Mouse (Mus musculus): ENCODE data around the gene Etv5.
"Not testable (repeated sequence)": the region's sequence is repeated elsewhere in the genome, so short reads cannot be mapped to it uniquely, and the experiment has no call there.

Etv5 gene

DNA sequence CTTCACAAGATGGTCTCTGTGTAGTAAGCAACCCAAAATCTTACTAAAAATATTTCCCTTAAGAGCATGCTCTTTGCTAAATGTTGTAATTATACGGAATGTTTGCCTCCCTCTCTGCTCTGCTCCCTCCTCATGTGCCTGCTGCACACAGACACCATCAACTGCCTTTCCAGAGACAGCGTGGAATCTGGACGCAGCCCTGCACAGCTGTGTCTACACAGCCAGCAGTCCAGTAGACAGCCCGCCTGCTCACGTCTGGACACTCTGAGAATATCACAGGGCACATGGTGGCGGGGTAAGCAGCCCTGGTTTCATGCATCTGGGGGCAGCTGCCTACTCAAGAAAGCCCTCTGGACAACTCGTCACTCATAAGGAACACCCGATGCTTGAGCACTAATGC, 43.1 kb downstream of the Etv5 start:
- no peak for DNase-seq (ENCODE audit: low spot score)

DNA sequence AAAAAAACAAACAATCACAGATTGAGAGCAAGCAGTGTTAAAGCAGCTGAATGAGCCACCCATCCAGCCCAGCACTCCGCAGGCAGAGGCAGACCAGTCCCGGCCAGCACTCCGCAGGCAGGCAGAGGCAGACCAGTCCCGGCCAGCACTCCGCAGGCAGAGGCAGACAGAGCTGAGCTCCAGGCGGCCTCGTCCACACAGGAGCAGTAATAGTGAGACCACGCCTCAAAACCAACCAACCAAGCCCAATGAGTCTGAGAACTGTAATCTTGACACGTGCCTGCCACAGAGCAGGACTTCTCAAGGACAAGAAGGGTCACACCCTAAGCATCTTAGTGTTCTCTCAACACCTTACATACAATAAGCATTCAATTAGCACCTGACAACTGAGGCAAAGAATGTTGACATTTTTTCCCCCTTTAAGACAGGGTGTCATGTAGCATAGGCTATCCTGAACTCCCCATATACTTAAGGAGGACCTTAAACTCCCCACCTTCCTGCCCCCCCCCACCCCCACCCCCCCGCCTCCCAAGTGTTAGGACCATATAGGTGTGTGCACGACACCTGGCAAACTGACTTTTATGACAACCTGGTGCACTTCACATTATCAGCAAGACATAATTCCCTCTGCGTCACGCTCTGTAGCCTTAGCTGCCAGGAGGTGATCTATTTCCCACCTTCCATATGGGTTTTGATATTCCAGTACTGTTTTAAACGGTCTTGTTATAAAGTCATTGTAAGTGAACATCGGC, 44.2 kb downstream of the Etv5 start:
- DNase-seq (ENCODE audit: low spot score), result no peak

DNA sequence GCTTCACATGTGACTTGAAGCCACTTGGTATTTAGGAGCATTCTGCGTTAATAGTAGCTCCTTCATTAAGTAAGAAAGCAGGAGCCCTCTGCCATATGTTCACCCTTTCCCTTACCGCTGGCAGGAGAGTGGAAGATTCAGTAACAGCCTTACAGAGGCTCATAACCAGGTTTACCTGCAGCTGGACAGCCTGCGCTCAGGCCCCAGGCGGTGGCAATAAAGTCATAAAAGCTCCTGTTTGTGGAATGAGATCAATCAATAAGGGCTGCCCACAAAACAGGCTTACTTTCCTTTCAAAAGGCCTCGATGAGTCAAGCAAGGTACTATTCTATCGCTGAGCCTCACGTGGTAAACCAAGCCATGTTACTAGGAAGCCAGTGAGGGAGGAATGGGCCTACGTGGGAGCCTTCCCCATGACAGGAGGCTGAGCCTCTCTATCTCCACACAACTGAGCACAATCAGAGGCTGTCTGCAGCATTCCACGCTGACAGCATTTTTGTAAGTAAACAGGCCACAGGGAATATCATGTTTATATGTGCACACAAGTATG, 49.1 kb downstream of the Etv5 start:
- no peak for DNase-seq (ENCODE audit: low spot score)

DNA sequence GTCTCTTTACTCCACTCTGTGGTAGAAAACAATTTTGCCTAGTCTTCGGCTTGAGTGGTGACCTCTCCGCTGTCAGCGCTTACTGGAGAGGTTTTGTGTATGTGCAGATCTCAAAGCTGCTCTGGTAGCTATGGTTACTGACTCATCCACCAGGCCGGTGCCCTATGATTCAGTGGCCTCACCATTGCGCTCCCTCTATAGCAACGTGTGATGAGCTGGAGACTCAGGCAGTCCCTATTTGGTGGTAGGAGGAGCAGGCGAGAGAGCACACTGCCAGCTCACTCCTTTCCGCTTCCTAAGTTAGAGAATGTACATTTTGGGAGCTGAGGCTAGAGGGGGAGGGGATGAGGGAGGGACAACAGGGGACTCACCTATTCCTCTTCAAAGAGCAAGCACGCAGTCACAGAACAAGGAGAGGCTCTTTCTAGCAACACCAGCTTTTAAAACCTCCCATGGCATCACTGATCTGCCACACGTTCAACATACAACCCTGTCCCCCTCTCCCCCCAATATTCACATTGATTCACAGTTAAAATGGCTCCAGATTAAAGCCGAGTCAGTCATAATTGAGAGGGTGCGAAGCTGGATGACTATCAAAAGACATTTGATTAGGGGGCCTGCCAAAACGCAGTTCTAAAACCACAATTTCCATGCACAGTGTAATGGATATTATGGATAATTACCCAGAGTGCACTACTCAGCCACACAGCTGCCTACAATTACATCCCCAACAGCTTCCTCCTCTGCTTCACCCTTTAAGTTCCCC, 50.2 kb downstream of the Etv5 start:
- peak; percentile 38 for DNase-seq (ENCODE audit: low spot score)

DNA sequence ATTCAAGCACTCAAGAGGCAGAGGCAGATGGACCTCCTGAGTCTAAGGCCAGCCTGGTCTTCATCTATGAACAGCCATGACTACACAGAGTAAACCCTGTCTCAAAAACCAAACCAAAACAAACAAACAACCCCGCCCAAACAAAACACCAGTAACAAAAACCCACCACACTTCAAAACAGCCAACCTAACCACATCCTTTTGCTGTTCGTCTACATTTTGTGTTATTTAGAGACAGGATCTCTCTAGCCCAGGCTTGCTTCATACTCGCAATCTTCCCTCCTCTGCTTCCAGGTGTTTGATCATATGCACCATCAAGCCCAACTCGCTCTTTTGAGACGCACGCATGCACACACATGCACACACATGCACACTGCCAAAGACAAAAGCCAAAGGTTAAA, 51.8 kb downstream of the Etv5 start:
- no peak for DNase-seq (ENCODE audit: low spot score)

DNA sequence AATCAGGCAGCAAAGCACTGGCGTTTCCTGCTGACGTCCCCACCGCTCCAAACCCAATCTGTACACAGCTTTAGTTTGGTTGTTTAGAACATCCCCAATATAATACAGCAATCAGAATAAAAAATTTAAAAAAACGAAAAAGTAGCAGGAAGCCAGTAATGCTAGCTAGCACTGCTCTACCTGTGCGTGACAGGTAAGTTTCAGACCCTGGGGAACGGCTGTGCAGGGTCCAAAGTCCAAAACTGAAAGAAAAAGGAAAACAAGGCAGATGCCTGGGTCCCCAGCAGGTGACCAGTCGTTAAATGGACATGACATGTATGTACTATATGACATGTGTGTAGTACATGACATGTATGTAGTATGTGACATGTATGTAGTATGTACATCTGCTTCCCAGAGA, 57.5 kb downstream of the Etv5 start:
- DNase-seq (ENCODE audit: low spot score), result not testable (repeated sequence)

DNA sequence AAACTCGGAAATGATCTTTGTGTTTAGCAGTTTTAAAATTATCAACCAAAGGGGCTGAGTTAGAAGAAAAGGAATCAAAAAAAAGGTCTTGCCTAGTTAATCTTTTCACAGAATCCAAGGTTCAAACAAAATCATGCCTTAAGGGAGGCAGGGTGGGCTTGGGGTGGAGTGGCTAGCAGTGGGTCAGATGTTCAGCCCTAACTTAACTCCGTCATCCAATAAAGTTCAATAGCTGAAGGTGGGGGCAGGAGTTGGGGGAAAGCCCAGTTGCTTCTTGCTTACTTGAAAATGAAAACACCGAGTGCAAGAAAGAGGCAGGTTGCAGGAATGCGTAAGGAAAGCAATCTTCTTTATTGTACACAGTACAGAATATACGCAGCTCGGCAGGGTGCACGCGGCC, 58.5 kb downstream of the Etv5 start:
- DNase-seq (ENCODE audit: low spot score), result no peak

DNA sequence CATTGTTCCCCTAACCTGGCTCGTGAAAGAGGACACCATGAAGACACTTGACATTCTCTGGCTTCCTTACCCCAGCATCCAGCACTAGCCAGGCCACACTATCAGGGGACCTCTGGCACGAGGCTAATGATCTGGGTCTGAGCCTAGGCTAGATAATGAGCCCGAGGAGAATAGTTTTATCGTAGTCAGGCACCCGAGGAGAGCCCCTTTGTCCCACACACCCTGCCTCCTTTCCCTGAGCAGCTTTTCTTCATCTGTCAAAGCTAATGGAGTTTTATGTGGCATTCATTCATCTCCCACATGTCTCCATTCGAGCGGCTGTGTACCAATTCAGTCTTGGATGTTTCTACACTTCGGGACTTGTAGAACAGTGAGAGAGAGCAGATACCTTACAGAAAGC, 59.5 kb downstream of the Etv5 start:
- DNase-seq (ENCODE audit: low spot score), result no peak

DNA sequence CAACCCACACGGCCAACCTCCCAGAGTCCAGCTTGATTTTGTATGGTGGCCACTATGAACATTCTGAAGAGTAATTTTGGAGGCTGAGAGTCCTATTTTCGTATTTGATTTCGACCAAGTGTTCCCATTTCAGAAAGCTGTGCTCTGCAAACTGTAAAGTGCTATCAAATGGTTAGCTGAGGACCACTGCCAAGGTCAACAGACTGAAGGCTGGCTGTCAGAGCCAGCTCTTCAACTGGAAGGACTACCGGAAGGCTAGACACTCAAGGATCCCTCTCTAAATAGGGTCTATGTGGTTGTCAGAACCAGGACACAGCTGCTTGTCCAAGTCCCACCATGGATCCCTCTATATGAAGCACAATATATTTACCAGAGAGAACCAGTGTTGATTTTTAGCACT, 60.2 kb downstream of the Etv5 start:
- DNase-seq (ENCODE audit: low spot score), result no peak

DNA sequence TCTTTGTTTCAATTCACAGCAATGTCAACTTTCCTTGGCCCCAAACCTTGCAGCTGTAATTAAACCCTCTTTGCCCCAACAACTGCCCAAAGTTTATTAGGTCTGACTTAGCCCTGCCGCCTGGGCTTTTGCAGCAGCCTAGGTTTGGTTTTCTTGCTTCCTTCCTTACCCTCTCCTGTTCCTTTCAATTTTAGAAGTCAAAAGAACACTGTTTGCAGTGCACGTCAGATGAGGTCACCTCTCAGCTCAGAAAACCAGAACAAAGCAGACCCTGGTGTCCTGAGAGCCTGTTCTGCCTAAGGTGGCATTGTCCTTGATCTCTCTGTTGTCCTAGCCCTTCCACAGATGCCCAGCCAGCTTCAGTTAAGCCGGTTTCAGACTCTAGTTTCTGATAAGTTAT, 61.8 kb downstream of the Etv5 start:
- DNase-seq (ENCODE audit: low spot score), result no peak

DNA sequence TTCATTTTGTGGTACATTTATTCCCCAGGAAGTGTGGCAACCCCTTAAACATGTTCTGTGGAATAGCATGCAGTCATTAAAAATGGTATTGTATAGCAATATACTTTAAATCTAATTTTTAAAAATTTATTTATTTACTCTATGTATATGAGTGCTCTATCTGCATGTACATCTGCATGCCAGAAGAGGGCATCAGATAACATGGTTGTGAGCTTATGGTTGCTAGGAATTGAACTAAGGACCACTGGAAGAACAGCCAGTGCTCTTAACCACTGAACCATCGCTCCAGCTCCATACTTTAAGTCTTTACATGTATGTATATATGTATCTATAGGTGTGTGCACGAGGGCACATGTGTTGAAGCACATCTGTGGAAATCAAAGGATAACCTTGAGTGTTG, 64.6 kb downstream of the Etv5 start:
- DNase-seq (ENCODE audit: low spot score), result no peak

DNA sequence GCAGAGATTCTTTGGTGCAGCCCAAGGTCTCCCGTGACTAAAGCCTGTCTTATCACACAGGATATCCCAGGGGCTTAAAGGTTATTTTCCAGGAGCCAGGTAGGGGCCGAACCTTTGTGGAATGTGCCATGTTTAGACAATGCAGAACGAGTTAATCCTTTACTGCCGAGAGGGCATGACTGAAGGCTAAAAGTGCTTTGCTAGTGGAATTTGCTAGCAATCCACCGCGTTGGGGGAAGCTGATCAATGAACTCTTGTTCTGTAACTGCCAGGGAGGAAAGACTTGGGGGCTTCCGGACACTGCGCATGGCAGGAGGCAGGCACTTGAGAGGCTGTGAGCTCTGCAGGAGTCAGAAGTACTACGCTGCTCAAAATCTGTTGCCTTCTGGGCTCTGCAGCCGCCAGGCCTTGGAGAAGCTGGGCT, 66.8 kb downstream of the Etv5 start:
- DNase-seq (ENCODE audit: low spot score), result no peak

DNA sequence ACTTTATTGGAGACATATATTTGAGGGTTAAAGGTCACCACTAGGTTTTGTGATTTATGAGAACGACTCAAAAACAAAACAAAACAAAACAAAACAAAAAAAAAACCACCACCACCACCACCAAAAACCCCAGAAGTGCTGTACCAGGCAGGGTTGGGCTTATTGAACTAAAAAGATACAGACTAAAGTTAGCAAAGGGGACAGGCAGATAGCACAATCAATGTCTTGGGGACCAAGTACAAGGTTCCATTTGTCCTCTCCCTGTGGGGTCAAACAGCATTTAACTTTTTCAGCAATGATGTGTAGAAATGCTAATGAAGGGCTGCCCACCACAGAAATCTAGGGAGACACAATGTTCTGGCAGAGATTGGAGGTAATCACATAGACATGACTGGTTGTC, 67.3 kb downstream of the Etv5 start:
- no peak for DNase-seq (ENCODE audit: low spot score)

DNA sequence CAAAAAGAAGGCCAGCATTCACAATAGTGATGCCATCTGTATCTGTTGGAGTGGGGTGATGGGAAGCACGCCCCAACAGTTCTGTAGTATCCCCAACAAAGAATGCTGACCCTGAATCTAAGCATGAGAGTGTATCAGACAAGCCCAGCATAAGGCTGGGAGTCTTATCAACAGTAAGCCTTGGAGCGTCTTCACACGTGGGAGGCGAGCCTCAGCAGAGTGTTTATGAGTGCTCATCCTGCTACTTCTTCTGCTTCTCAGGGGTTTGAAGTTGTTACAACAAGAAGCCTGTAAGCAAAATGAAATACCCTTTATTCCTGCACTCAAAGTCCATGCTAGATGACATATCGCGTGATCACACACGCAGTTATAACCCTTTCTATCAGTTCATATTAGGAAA, 72.4 kb downstream of the Etv5 start:
- no peak for DNase-seq (ENCODE audit: low spot score)

DNA sequence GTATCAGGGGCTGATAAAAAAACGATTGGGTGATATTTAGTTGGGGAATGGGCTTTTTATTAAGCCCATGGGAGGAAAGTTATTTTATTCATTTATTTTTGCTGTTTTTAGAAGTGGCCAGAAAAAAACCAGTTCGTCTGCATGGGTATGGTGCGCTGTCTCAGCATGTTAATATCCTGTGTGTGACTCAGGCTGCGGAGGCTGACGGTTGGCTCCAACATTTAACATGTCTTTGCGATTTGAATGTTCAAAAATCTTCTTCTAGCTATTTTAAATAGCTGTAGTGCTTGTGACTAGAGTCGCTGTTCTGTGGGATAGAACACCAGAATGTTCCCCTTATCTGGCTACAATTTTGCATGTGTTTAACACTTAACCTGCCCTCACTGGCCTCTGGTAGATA, 73.5 kb downstream of the Etv5 start:
- no peak for DNase-seq (ENCODE audit: low spot score)

DNA sequence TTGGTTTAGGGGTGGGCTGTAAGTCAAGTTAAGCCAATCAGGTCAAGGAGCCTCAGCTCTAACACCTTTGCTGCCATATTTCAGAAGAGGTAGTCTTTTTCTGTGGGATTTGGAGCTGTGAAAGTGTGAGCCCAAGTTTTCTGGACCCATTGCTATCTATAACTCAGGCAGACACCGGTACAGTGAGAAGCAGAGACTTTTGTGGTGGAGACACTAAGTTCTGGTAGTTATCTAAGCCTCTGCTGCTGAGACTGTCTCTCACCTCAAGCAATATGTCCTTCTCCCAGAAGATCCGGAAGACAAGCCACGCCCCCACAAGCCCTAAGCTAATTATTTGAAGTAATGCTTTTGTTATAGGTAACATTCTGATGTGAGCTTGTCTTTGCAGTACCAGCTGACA, 73.9 kb downstream of the Etv5 start:
- no peak for DNase-seq (ENCODE audit: low spot score)

DNA sequence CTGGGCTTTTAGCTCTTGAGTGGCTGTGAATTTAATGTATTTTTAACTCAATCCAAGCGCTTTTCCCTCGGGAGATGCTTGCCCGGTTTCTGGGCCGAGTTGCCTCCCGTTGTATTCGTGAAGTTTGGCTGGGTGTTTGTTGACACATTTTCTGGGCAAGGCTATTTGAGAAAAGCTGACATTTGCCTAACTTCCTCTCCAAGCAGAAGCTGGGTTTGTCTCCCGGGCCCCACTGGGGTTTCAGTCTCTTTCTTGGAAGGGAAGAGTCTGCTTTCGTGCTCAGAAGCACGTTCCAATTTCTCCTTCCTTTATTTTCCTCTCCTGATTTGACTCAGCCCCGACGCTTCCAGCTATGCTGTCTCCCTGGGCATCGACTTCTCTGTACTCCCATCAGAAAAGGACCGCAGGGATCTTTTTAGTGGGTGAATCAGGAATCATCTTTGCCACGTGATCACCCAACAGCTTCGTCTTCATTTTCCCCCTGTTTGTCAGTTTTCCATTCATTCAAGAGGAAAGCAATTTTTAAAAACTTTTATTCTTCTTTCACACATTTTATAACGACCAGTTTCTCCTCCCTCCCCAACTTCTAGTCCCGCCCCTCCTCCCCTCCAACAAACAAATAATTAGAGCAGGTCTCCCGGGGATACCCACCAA, 80.7 kb downstream of the Etv5 start:
- DNase-seq (ENCODE audit: low spot score), result no peak

DNA sequence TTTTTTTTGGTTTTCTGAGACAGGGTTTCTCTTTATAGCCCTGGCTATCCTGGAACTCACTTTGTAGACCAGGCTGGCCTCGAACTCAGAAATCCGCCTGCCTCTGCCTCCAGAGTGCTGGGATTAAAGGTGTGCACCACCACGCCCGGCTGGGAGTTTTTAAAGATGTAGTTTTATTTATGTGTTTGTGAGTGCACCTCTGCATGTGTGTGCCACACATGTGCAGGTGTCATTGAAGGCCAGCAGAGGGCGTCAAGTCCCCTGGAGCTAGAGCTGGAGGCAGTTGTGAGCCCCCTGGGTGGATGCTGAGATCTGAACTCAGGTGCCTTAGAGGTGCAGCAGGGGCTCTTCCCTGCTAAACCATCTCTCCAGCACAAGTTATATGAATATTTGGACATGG, 85.3 kb downstream of the Etv5 start:
- not testable (repeated sequence) for DNase-seq (ENCODE audit: low spot score)

DNA sequence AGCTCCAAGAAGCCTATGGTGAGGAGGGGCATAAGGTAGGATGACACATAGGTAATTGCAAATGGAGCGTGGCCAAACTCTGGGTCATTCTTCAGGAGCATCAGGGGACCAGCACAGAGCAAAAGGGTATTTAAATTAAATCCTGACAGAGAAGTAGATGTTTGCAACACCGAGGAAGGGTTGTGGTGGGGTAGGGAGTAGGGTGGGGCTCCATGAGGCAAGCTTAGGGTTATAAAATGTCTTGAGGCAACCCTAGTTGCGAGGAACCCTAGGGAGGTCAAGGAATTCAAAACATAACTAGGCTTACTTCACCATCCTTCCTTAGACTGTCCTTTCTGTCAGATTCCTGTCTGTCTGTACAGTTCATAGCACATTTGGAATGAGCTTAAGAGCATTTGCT, 85.9 kb downstream of the Etv5 start:
- DNase-seq (ENCODE audit: low spot score), result no peak

DNA sequence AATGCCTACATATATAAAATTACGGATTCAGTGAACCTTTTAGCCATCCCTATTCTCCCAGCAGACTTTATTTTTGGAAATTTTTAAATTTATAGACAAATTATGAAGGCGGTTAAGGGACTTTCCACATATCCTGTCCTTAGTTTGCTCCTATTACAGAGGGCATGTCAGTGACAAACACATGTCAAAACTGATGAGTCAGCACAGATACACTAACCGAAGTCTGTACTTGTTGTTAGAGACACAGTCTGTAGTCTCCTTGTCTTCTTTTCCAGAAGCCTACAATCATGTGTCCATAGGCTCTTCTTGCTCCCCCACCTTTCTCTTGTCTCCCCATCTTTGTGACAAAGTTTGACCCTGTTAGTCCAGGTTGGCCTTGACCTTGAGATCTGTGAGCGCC, 88.3 kb downstream of the Etv5 start:
- DNase-seq (ENCODE audit: low spot score), result no peak

DNA sequence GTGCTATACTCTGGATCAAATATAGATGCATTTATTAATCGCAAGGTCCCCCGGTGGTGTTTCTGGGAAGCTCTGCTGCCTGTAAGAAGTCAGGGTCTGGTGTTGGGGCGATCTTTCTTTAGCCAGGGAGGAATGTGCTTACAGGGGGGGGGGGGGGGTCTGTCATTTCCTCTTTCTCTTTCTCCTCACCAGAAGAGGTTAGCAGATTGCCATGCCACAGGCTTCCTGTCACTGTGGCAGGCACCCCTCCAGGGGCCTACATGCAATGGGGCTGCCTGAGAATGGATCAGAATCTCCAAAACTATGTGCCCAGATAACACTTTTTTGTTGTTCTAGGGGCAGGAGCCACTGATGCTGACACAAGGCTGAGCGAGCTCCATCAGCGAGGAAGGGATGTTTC, 89.7 kb downstream of the Etv5 start:
- no peak for DNase-seq (ENCODE audit: low spot score)

DNA sequence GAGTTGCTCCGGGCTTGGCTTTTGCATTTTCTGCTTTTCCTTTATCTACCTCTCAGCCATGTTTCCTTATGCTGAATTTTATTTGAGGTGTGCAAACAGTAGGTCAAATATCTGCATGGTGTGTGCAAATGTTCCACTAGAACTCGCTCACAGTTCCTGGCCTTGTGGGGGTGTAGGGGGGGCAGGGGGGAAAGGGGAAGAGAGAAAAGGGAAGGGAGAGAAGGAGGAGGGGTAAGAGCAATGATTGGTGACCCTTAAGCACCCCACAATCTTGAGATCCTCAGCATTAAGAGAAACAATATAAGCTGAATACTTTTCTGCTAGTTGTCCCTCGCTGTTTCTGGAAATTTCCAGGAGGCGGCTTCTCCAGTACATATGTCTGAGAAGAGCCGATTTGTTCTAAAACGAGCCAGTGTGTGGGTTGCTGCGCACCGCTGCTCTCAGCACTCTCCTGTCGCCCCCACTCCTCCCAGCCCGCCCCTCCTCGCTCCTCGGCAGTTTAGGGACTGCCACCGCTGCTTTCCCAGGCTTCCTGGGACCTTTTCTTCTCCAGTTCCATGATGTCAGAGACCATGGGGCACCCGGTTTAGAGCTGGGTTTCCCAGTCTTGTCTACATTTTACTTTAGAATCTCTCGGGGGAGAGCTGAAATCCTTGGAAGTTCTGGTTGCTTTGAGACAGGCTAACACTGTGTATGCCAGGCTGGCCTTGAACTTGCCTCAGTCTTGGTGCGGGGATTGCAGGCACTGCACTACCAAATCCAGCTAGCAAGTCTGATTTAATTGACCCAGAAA, 90.8 kb downstream of the Etv5 start:
- peak; percentile 74 for DNase-seq (ENCODE audit: low spot score)

All from left cerebral cortex, adult 11 months (tissue).